Mouse (Mus musculus): ENCODE measurements around the gene Sapcd1. TPM values are rescaled to one million over a fixed set of nuclear protein-coding genes. Genes with fewer than 3 reads are reported as not detected.
A peak's percentile ranks its signal among the peaks of the same experiment; 100 is the strongest.
"Not testable (repeated sequence)": the region's sequence is repeated elsewhere in the genome, so short reads cannot be mapped to it uniquely, and the experiment has no call there.

The Sapcd1 gene
- polyA plus RNA-seq, 1 experiment: 0.14 TPM

GRCm38 (mm10) chr17:35002153-35002865, 25.5 kb downstream of the Sapcd1 start:
- Histone ChIP-seq H3K79me2 (ENCODE audit: control insufficient read depth, insufficient read depth) (peaks cover 73% of the 10 kb centered on the region), H3K36me3 (ENCODE audit: control insufficient read depth, insufficient read depth) (peaks cover 35% of the 10 kb centered on the region), H3K4me2 (ENCODE audit: low read depth) (peak overlapping the region; percentile 98), H3K27me3 (ENCODE audit: control insufficient read depth, insufficient read depth, insufficient read length) (no peaks in the 10 kb centered on the region), H3K4me3 (peak overlapping the region; percentile 98), H3ac (ENCODE audit: control insufficient read depth, insufficient read length) (peak overlapping the region; percentile 92)
- TF ChIP-seq E2F4 (IDR thresholded peaks at IDR 0.05; ENCODE audit: insufficient read depth): no peak
- peak; percentile 37 for TF ChIP-seq POLR2A (IDR thresholded peaks at IDR 0.05; ENCODE audit: insufficient read length, low read depth)

DNA sequence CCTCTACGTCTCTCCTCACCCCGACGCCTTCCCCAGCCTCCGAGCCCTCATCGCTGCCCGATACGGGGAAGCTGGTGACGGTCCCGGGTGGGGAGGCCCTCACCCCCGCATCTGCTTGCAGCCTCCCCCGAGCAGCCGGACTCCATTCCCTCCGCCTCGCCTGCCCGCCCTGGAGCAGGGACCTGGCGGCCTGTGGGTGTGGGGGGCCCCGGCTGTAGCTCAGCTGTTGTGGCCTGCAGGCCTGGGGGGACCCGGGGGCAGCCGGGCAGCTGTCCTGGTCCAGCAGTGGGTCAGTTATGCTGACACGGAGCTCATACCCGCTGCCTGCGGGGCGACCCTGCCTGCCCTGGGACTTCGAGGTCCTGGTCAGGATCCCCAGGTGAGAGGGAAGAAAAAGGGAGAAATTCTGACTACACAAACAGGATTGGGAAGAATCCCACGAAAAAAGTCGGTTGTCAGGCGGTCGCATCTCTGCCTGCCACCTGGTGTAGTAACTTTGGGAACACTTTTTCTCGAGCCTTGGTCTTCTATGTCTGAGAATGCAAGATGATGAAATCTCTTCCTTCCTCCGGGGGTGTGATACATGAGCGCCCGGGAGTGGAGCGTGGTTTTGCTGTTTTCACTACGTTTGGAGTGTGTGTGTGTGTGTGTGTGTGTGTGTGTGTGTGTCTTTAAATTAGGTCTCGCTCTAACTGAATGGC, 26.2 kb downstream of the Sapcd1 start:
- peak in 2 of 3 experiments; percentile 69 to 76 for TF ChIP-seq MYOD1 (IDR thresholded peaks at IDR 0.05; ENCODE audit: control insufficient read depth in 1 of 3, insufficient read length in 2 of 3, low read depth in 2 of 3)
- no peak for TF ChIP-seq MAX (IDR thresholded peaks at IDR 0.05; ENCODE audit: low read depth)
- peak; percentile 8 for TF ChIP-seq POLR2AphosphoS2 (IDR thresholded peaks at IDR 0.05; ENCODE audit: insufficient read length, low read depth)
- no peak for TF ChIP-seq REST (IDR thresholded peaks at IDR 0.05; ENCODE audit: insufficient read depth, insufficient read length)
- TF ChIP-seq TCF12 (IDR thresholded peaks at IDR 0.05; ENCODE audit: insufficient read depth, poor library complexity, severe bottlenecking): no peak
- TF ChIP-seq TCF3 (IDR thresholded peaks at IDR 0.05; ENCODE audit: insufficient read length, low read depth): peak; percentile 30
- peak in 2 of 3 experiments; percentile 83 to 85 for TF ChIP-seq MYOG (IDR thresholded peaks at IDR 0.05; ENCODE audit: control insufficient read depth in 1 of 3, insufficient read depth in 1 of 3, insufficient read length in 2 of 3, low read depth in 2 of 3)
- no peak for TF ChIP-seq E2F4 (IDR thresholded peaks at IDR 0.05; ENCODE audit: insufficient read depth)
- no peak for TF ChIP-seq USF1 (IDR thresholded peaks at IDR 0.05; ENCODE audit: low read depth)
- TF ChIP-seq SRF (IDR thresholded peaks at IDR 0.05; ENCODE audit: control insufficient read depth, insufficient read length, low read depth): no peak
- TF ChIP-seq CEBPB (IDR thresholded peaks at IDR 0.05; ENCODE audit: insufficient read depth, poor library complexity, severe bottlenecking): peak; percentile 69; the same call in 1 of the 2 replicates
- TF ChIP-seq POLR2A (IDR thresholded peaks at IDR 0.05; ENCODE audit: insufficient read length, low read depth): peak; percentile 15
- peak overlapping the region; percentile 98 for H3K4me2 ChIP-seq (ENCODE audit: low read depth)
- H3ac ChIP-seq (ENCODE audit: control insufficient read depth, insufficient read length): peak overlapping the region; percentile 92
- H3K36me3 ChIP-seq (ENCODE audit: control insufficient read depth, insufficient read depth): peaks cover 28% of the 10 kb centered on the region
- peaks cover 73% of the 10 kb centered on the region for H3K79me2 ChIP-seq (ENCODE audit: control insufficient read depth, insufficient read depth)
- H3K27me3 ChIP-seq (ENCODE audit: control insufficient read depth, insufficient read depth, insufficient read length): no peaks in the 10 kb centered on the region
- peak overlapping the region; percentile 98 for H3K4me3 ChIP-seq

DNA sequence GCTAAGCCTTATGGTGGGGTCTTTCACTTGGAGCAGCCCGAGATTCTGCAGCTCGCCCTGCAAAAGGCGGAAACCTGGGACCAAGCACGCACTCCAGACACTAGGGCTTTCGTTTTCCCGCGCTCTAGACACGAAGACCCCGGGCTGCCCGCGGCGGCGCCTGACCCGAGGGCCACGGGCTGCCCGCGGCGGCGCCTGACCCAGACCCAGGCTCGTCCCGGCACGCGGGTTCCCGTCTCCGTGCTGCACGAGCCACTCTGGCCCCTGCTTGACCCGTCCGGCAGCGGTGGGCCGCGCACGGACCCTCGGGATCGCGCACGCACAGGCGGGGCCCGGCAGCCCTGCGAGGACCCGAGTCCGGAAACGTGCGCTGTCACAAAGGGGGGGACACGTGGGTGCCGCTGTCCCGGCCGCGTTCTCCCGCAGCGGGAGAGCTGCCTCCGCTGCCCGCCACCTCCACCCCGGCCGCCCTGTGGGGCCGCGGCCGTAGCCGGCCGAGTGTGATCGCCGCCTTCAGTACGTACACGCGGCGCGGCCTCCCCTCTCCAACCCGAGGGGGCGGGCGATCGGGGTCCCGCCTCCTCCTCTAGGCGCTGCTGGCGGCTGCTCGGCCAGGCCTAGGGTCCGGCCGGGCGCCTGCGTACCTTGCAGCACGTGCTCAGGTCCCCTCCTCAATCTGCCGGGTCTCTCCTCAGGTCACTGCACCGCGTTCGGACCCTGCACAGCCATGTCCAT, 26.9 kb downstream of the Sapcd1 start, which contains the start of gene Vars:
Gene Vars (plus strand): TSS at position 271 of the 735 bp plus-strand sequence.
- peak within 1 kb of the TSS; percentile 98 for H3K4me2 ChIP-seq (ENCODE audit: low read depth)
- peak within 1 kb of the TSS; percentile 92 for H3ac ChIP-seq (ENCODE audit: control insufficient read depth, insufficient read length)
- peak within 1 kb of the TSS; percentile 98 for H3K4me3 ChIP-seq
- peaks cover 72% of the 10 kb centered on the region for H3K79me2 ChIP-seq (ENCODE audit: control insufficient read depth, insufficient read depth)
- H3K27me3 ChIP-seq (ENCODE audit: control insufficient read depth, insufficient read depth, insufficient read length): no peaks in the 10 kb centered on the region
- TF ChIP-seq MYOG (IDR thresholded peaks at IDR 0.05; ENCODE audit: control insufficient read depth in 1 of 3, insufficient read depth in 1 of 3, insufficient read length in 2 of 3, low read depth in 2 of 3) (peak in 2 of 3 experiments; percentile 4 to 21), MYOD1 (IDR thresholded peaks at IDR 0.05; ENCODE audit: control insufficient read depth in 1 of 3, insufficient read length in 2 of 3, low read depth in 2 of 3) (peak in 1 of 3 experiments; percentile 8), MAX (IDR thresholded peaks at IDR 0.05; ENCODE audit: low read depth) (peak; percentile 84), CEBPB (IDR thresholded peaks at IDR 0.05; ENCODE audit: insufficient read depth, poor library complexity, severe bottlenecking) (no peak), E2F4 (IDR thresholded peaks at IDR 0.05; ENCODE audit: insufficient read depth) (peak; percentile 97), TCF3 (IDR thresholded peaks at IDR 0.05; ENCODE audit: insufficient read length, low read depth) (no peak), POLR2AphosphoS2 (IDR thresholded peaks at IDR 0.05; ENCODE audit: insufficient read length, low read depth) (peak; percentile 78), USF1 (IDR thresholded peaks at IDR 0.05; ENCODE audit: low read depth) (no peak), TCF12 (IDR thresholded peaks at IDR 0.05; ENCODE audit: insufficient read depth, poor library complexity, severe bottlenecking) (no peak), REST (IDR thresholded peaks at IDR 0.05; ENCODE audit: insufficient read depth, insufficient read length) (no peak), POLR2A (IDR thresholded peaks at IDR 0.05; ENCODE audit: insufficient read length, low read depth) (peak; percentile 77), SRF (IDR thresholded peaks at IDR 0.05; ENCODE audit: control insufficient read depth, insufficient read length, low read depth) (no peak)
- peaks cover 21% of the 10 kb centered on the region for H3K36me3 ChIP-seq (ENCODE audit: control insufficient read depth, insufficient read depth)

DNA sequence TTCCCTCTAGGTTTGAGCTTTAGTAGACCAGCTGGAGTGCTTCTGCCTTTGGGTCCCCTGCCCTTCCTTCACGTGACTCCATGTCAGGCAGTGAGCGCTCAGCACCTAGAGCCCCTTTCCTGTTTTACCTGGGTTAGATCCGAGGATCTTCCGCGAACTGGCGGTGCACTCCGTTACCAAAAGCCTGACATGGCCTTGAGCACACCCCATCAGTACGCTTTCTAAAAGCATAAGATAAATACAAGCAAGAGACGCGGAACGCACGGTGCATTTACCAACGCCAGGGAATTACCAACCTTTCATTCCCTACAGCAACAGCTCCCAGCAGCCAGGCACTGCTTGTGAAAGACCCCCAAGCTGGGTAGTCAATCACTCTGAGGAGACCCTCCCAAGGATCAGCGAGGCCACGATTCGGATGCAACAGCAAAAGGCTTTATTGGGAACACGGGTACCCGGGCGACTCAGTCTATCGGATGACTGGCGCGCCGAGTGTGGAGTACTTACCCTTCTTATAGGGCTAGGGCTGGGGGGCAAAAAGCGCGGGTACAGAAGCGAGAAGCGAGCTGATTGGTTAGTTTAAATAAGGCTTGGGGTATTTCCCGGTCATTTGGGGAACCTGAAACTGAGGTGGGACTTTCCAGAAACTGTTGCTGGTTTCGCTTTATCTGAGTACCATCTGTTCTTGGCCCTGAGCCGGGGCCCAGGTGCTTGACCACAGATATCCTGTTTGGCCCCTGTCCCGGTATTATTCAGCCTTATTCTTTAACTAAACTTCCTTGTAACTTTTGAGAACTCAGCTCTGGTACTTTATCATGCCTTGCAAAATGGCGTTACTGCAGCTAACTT, 27.7 kb downstream of the Sapcd1 start:
- peak; percentile 42 for TF ChIP-seq USF1 (IDR thresholded peaks at IDR 0.05; ENCODE audit: low read depth)
- TF ChIP-seq POLR2A (IDR thresholded peaks at IDR 0.05; ENCODE audit: insufficient read length, low read depth): peak; percentile 33
- Histone ChIP-seq H3K4me2 (ENCODE audit: low read depth) (peak overlapping the region; percentile 79), H3K79me2 (ENCODE audit: control insufficient read depth, insufficient read depth) (peaks cover 67% of the 10 kb centered on the region), H3K4me3 (peak overlapping the region; percentile 98), H3ac (ENCODE audit: control insufficient read depth, insufficient read length) (peak overlapping the region; percentile 92), H3K36me3 (ENCODE audit: control insufficient read depth, insufficient read depth) (peaks cover 14% of the 10 kb centered on the region)
- not testable (repeated sequence) for H3K27me3 ChIP-seq (ENCODE audit: control insufficient read depth, insufficient read depth, insufficient read length)

All from myocyte (in vitro differentiated cells).